Mouse (Mus musculus): Measurements from ENCODE around the gene Tmem211.
A peak's percentile ranks its signal among the peaks of the same experiment; 100 is the strongest.

Tmem211 gene

GRCm38 (mm10) chr5:113214041-113214440 lies 12.7 kb upstream of the Tmem211 start:
- no peak for DNase-seq (ENCODE audit: low spot score)

- no peak for DNase-seq (ENCODE audit: low spot score)
Measured at GRCm38 (mm10) chr5:113214455-113214854, 12.3 kb upstream of the Tmem211 start.

GRCm38 (mm10) chr5:113215610-113216011 lies 11.1 kb upstream of the Tmem211 start:
- no peak for DNase-seq (ENCODE audit: low spot score)

- no peak for DNase-seq (ENCODE audit: low spot score)
Measured at GRCm38 (mm10) chr5:113216328-113216960, 10.3 kb upstream of the Tmem211 start.

- no peak for DNase-seq (ENCODE audit: low spot score)
Measured at GRCm38 (mm10) chr5:113217076-113217475, 9.6 kb upstream of the Tmem211 start.

- DNase-seq (ENCODE audit: low spot score), result no peak
Measured at GRCm38 (mm10) chr5:113218617-113219235, 8.0 kb upstream of the Tmem211 start.

- DNase-seq (ENCODE audit: low spot score), result no peak
Measured at GRCm38 (mm10) chr5:113219450-113219849, 7.3 kb upstream of the Tmem211 start.

- DNase-seq (ENCODE audit: low spot score), result no peak
Measured at GRCm38 (mm10) chr5:113219876-113220275, 6.8 kb upstream of the Tmem211 start.

GRCm38 (mm10) chr5:113220383-113221146 lies 6.1 kb upstream of the Tmem211 start:
- DNase-seq (ENCODE audit: low spot score), result no peak

- peak; percentile 61 for DNase-seq (ENCODE audit: low spot score)
Measured at GRCm38 (mm10) chr5:113221147-113221865, 5.4 kb upstream of the Tmem211 start, which contains the start of gene 2900026A02Rik. 2900026A02Rik (minus strand) TSS chr5:113221236.

- DNase-seq (ENCODE audit: low spot score), result no peak
Measured at GRCm38 (mm10) chr5:113223888-113224287, 2.8 kb upstream of the Tmem211 start.

- no peak for DNase-seq (ENCODE audit: low spot score)
Measured at GRCm38 (mm10) chr5:113225271-113225670, 1.4 kb upstream of the Tmem211 start.

- no peak for DNase-seq (ENCODE audit: low spot score)
Measured at GRCm38 (mm10) chr5:113225686-113226435, 848 bp upstream of the Tmem211 start.

- DNase-seq (ENCODE audit: low spot score), result no peak
Measured at GRCm38 (mm10) chr5:113230196-113230595, 3.5 kb downstream of the Tmem211 start.

GRCm38 (mm10) chr5:113249263-113249930 lies 22.7 kb downstream of the Tmem211 start:
- DNase-seq (ENCODE audit: low spot score), result no peak

- no peak for DNase-seq (ENCODE audit: low spot score)
Measured at GRCm38 (mm10) chr5:113250806-113251205, 24.1 kb downstream of the Tmem211 start.

- DNase-seq (ENCODE audit: low spot score), result no peak
Measured at GRCm38 (mm10) chr5:113265637-113266036, 38.9 kb downstream of the Tmem211 start.

GRCm38 (mm10) chr5:113268246-113268645 lies 41.5 kb downstream of the Tmem211 start:
- no peak for DNase-seq (ENCODE audit: low spot score)

- DNase-seq (ENCODE audit: low spot score), result no peak
Measured at GRCm38 (mm10) chr5:113270043-113270442, 43.3 kb downstream of the Tmem211 start.

- no peak for DNase-seq (ENCODE audit: low spot score)
Measured at GRCm38 (mm10) chr5:113271207-113271811, 44.6 kb downstream of the Tmem211 start.

GRCm38 (mm10) chr5:113275839-113276238 lies 49.1 kb downstream of the Tmem211 start:
- DNase-seq (ENCODE audit: low spot score), result no peak
